Mouse (Mus musculus): ENCODE measurements around the gene Lysmd2.
"Not testable (repeated sequence)": the region's sequence is repeated elsewhere in the genome, so short reads cannot be mapped to it uniquely, and the experiment has no call there.

The Lysmd2 gene

DNA sequence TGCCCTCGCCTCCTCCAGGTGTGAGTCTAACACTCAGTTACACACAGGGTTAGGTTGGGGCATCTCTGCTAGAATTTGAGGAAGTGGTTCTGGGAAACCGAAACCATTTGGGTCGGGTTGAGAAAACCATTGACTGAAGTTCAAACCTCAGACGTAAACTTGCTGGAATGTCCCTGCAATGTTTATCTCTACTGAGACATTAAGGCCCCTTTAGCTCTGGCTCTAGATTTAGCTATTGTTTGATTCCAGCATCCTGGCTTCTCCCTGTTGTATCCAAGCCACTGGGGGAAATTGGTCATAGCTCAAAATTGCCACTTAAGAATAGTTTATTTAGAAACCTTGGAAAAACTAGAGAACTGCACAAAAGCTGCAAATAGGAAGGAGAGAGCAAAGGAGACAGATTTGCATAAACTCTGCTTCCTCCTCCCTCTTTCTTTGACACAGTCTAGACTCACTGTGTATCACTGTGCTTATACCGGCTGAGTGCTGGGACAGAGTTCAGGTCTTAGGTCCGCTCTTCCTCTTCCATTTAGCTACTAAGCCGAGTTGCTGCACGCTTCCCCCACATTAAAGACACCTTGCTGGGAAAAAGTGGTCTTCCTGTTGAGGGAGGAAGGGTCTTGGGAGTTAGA is 5.4 kb downstream of the Lysmd2 start:
- DNase-seq: no peak

DNA sequence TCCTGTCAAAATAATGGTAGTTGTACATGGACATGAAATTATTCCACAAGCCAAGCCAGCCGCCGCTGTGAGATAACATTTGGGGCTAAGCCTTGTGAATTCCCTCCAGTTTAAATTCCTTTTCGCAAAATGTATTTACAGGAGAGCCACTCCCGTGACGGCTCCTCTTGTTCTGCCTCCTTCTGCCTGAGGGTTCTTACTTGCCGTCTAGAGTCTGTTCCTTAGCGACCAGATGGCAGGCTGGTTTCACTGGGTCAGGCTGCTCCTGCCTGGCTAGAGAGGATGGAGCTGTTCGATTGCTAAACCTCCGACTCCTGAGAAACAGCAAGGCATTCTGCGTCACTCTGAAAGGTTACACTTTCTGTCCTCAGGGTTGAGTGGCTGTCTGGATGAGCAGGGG is 6.6 kb downstream of the Lysmd2 start:
- DNase-seq: peak; percentile 39

DNA sequence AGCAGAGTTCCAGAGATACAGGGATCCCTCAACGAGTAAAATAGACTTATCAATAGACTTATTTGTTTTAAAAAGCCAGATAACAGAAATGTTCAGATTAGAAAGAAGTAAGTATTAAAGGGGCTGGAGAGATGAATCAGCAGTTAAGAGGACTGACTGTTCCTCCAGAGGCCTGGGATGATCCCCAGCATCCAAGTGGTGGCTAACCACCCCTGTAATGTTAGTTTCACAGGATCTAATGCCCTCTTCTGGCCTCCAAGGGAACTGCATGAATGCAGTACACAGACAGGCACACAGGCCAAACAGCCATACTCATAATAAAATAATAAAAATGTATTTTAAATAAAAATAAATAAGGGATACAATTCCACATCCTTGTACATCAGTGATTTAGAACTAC is 7.4 kb downstream of the Lysmd2 start:
- DNase-seq: no peak

- no peak for DNase-seq
These were observed 8.1 kb downstream of the Lysmd2 start for GRCm38 (mm10) chr9:75633603-75634002.

- DNase-seq: no peak
These were observed 8.7 kb downstream of the Lysmd2 start for GRCm38 (mm10) chr9:75634226-75634625.

GRCm38 (mm10) chr9:75645405-75645804 is 19.9 kb downstream of the Lysmd2 start:
- DNase-seq: no peak

- DNase-seq: no peak
These were observed 28.7 kb downstream of the Lysmd2 start for GRCm38 (mm10) chr9:75653981-75654911.

GRCm38 (mm10) chr9:75656456-75656855 is 30.9 kb downstream of the Lysmd2 start:
- not testable (repeated sequence) for DNase-seq

DNA sequence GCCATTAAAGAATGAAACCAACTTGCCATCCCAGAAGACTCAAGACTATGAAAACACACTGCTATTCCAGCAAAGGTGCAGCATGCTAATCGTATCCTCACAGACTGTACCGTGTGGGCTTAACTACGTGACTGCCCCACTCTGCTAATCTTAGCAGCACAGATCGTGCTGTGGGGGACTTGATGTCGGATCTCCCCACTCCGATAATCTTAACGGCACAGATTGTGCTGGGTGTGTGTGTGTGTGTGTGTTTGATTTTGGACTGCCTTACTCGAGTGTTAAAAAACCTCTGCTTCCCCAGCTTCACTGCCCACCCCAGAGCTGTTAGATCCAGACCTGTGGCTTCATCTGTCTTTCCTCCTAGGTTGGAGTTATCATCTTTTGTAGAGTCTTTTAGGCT is 35.4 kb downstream of the Lysmd2 start:
- DNase-seq: no peak

DNA sequence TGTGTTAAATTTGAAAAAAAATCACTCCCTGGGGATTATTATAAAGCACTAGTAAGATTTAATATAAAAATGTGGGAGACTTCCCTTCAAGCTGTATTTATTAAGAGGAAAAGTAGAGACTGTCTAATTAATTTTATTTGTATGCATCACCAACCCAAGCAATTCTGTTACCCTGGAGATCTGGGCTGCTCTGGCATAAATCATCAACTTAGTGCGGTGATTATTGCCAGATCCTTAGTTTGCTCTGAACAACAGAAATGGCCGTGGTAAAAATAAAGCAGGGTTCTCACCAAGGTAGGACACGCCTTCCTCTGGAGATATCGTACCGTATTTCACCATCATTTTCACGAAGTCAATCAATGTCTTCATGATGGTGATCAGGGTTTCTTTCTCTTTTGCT is 39.8 kb downstream of the Lysmd2 start:
- no peak for DNase-seq

GRCm38 (mm10) chr9:75666612-75667011 is 41.1 kb downstream of the Lysmd2 start:
- peak; percentile 78 for DNase-seq

GRCm38 (mm10) chr9:75672769-75673168 is 47.2 kb downstream of the Lysmd2 start:
- DNase-seq: no peak

GRCm38 (mm10) chr9:75676226-75676625 is 50.7 kb downstream of the Lysmd2 start:
- DNase-seq: no peak

GRCm38 (mm10) chr9:75678341-75678740 is 52.8 kb downstream of the Lysmd2 start:
- DNase-seq: no peak

DNA sequence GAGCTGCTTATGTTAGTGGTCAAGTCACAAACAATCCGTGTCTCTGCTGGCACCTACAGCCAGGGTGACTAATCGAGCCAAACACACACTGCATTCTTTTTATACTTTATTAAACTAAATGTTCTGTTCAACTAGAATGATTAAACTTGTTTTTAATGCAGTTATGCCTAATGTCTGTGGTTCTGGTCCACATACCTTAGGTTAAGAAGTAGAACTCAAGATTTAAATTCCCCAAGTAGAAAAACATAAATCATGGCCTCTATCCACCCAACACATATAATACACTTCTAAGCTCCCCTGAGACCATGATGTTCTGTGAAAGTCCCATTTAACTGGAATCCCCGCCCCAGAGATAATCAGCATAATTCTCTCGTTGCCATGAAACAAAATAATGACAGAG is 54.1 kb downstream of the Lysmd2 start:
- no peak for DNase-seq

DNA sequence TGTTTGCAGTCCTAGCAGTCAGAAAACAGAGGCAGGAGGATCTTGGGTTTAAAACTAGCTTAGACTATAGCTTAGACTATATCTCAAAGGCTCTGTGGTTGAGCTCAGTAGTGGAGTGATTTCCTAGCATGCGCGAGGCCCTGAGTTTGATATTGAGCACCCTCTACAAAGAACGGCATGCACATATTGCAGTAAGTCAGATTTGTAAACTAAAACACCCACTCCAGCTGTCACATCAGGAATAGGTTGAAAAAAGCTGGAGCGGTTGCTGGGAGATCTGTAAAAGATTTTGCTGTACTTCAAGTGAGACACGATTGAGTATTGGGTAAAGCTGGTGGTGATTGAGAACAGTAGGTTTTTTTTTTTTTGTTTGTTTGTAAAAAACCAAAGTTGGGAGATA is 55.1 kb downstream of the Lysmd2 start:
- no peak for DNase-seq

DNA sequence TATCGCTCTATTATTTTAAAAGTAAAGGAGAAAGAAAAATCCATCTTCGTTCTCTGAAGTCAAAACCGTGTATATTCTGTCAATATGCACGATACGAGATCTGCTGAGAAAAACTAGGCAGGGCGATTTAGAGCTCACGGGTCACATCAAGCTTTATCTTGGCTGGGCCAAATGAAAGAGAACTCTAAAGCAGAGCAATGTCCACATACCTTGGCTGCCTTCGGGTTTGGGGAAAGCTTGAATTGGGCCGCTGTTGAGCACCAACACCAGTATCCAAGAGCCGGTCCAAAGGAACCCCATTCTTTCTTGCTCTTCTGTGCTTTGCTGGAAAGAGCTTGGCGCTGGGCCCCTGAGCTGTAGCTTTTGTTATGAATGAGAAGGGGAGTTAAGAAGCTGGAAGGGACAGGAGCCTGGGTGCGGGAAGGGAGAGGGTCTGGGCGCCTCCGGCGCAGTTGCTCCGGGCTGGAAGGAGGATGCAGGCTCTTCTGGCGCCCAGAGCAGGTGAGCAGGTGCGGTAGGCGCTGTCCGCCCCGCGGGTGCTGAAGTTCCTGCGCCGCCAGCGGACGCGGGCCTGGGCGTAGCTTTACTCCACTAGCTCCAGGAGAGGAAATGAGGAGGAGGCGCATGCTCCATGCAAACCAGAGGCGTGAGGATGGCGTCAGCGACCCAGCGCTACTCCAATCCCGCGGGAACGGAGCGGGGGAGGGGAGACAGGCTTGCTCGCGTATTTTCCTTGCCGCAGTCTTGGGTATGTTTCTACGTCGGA is 58.1 kb downstream of the Lysmd2 start, which contains the start of gene Scg3:
TSS of gene Scg3 (minus strand) at position 631 of the 766 bp plus-strand sequence.
- peak; percentile 95 for DNase-seq

DNA sequence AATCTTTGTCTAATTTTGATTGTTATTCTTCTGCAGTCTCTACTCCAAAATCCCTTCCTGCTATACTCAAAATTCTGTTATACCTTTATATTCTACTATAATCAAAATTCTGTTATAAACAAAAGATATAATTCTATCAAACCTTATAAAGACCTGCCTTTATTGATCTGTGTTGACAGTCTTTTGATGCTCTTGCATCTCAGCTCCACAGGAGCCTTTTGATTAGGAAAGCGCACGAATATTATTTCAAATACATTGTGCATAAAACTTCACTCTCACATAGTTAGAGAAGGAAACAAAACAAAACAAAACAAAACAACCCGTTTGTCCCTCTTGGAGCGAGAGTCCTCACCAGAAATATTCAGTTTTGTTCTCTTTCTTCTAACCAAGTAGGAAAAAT is 58.8 kb downstream of the Lysmd2 start:
- no peak for DNase-seq

DNA sequence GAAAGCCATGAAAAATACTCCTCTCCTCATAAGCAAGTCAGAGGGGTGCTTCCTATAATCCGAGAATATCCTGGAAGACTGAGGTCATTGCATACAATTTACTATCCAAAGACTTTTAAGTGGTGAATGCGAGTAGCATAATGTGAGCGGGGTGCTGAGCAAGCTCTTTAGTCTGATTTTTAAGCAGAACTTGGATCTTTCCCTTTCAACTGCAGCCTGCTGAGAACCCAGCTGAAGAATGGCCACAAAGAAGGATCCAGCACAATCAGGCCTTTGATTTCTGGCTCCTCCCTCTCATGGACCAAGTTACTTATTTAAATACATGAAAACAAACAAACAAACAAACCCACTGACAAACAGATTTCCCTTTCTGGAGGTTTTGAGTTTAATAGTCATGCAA is 59.2 kb downstream of the Lysmd2 start:
- DNase-seq: no peak

Measured in cerebellum, adult 11-12 months (tissue).